Mouse (Mus musculus) forebrain, embryonic 15.5 days (tissue): ENCODE data around the gene Ggt7. TPM values are rescaled to one million over a fixed set of nuclear protein-coding genes. Genes with fewer than 3 reads are reported as not detected.

Source experiments
- polyA plus RNA-seq: library from polyadenylated mRNA; unstranded; fragments of >200 nt; fragmentation: Nextera tagmentation; extraction: Ambion mirVana; gene quantifications from 2 replicates; pipeline ENCODE4 v1.2.1, GENCODE M21; 2015

Gene Ggt7
- polyA plus RNA-seq, 1 experiment from 2014 or later, result 51.6 TPM

Other genes starting within 250 kb of the Ggt7 start
- 358 and 365 TPM in 2 replicates for gene Map1lc3a, start 241.9 kb downstream of the Ggt7 start, polyA plus RNA-seq
- 47.7 and 52.8 TPM in 2 replicates for gene Pigu, start 160.8 kb downstream of the Ggt7 start, polyA plus RNA-seq
- gene Trp53inp2, start 137.2 kb downstream of the Ggt7 start, polyA plus RNA-seq, result 73.2 and 87.6 TPM in 2 replicates
- gene Ncoa6, start 44.3 kb downstream of the Ggt7 start, polyA plus RNA-seq, result 28.1 and 28.8 TPM in 2 replicates
- 21.6 and 22.5 TPM in 2 replicates for gene Acss2, start 289 bp downstream of the Ggt7 start, polyA plus RNA-seq
- 12.8 and 15.6 TPM in 2 replicates for gene Gss, start 74.6 kb upstream of the Ggt7 start, polyA plus RNA-seq
- gene Myh7b, start 93.0 kb upstream of the Ggt7 start, polyA plus RNA-seq, result 0.29 and 0.59 TPM in 2 replicates
- 172 and 180 TPM in 2 replicates for gene Trpc4ap, start 174.1 kb upstream of the Ggt7 start, polyA plus RNA-seq
- 42.4 and 46.5 TPM in 2 replicates for gene Edem2, start 211.2 kb upstream of the Ggt7 start, polyA plus RNA-seq
- gene Gm17581, start 217.6 kb upstream of the Ggt7 start, polyA plus RNA-seq, result not detected in 2 replicates
- 1.9 and 2.7 TPM in 2 replicates for gene Procr, start 232.9 kb upstream of the Ggt7 start, polyA plus RNA-seq